Mouse (Mus musculus) layer of hippocampus, adult 2 months (tissue): Measurements from ENCODE around the gene Srl. TPM values are rescaled to one million over a fixed set of nuclear protein-coding genes. Genes with fewer than 3 reads are reported as not detected.

Experiments used
- DNase-seq, 2 experiments: peaks; one replicate each; pipeline ENCODE4 v3.0.0; 2022; ENCODE audit warnings: low spot score in 2 of 2
- H3K27ac ChIP-seq: fragments of 200-600 bp; 2 replicates; pipeline ENCODE4 v1.8.1; 2022
- H3K4me3 ChIP-seq: fragments of 200-600 bp; 2 replicates; pipeline ENCODE4 v1.8.1; 2022; ENCODE audit warnings: mild to moderate bottlenecking
- CTCF ChIP-seq: fragments of 200-600 bp; conservative IDR thresholded peaks from 2 replicates; pipeline ENCODE4 v1.8.1; 2022; ENCODE audit warnings: antibody characterized with exemption, mild to moderate bottlenecking, moderate library complexity
- total RNA-seq, 2 experiments: library from RNA; stranded (reverse); gene quantifications; 2 replicates each; pipeline ENCODE4 v1.2.3; 2021

Srl gene
- total RNA-seq, 2 experiments from 2014 or later = 13.2 to 14.9 TPM

GRCm38 (mm10) chr16:4472687-4473086, 68.9 kb downstream of the Srl start:
- DNase-seq = peak; percentile 79 to 93
- no peak for TF ChIP-seq CTCF
- peak overlapping the region; percentile 94 for H3K27ac ChIP-seq
- H3K4me3 ChIP-seq = no peak overlapping the region; the same call in 1 of the 2 replicates

DNA sequence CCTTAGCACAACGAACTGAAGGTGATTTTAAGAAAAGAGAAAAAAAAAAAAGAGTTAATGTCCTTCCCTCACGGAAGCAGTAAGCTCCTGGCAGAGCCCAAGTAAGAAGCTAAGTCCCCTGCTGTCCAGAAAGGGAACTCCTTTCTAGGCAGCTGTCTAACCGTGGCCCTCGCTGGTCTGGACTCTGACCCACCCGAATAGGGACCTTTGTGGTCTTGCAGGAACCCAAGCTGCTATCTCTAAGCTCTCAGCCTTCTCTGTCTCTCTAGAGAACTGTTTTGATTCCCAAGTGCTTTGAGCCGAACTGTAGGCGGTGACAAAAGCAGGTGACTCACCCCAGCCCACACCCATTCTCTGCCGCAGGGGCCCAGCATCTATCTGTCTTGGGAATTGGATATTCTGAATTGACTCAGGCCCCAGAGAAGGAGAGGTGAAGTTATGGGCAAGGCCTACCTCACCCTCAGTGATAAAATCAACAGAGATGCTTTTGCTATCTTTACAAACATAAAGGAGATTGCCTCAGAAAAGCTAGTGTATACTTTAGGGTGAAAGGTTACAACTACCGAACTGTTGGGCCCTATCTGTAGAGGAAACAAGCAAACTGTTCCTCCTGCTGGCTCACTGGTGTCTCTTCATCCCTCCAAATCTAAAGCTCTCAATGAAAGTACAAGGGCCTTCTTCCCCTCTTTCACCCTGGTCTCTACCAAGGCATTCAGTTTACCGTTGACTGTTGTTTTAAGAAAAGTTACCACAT, 71.8 kb downstream of the Srl start:
- Histone ChIP-seq H3K4me3 (no peak overlapping the region), H3K27ac (peak overlapping the region; percentile 67)
- peak; percentile 58 for TF ChIP-seq CTCF
- peak in 1 of 2 experiments; percentile 37 for DNase-seq

DNA sequence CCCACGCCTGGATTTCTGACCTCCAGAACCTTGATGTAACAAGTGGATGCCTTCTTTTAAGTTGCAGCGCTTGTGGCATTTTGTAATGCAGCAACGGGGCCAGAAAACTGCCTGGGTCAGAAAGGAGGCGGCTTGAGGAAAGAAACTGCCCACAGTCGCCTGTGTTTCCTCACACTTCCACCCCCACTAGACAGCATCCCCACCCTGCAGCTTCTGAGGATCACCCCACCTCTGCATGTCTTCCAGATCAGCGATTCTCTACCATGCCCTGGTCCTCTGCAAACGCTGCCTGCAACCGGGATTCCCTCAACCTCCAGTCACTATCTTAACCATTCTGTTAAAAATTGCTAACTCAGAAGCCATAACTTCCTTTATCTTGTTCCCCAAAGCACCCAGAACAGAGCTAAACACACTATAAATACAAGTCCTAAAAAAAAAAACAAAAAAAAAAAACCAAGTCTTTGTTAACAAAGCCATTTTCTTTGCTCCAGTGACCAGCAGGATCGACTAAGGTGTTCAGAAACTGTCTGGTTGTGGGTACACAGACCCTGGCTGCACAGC, 77.0 kb downstream of the Srl start:
- Histone ChIP-seq H3K4me3 (no peak overlapping the region), H3K27ac (no peak overlapping the region)
- TF ChIP-seq CTCF = no peak
- DNase-seq = no peak

DNA sequence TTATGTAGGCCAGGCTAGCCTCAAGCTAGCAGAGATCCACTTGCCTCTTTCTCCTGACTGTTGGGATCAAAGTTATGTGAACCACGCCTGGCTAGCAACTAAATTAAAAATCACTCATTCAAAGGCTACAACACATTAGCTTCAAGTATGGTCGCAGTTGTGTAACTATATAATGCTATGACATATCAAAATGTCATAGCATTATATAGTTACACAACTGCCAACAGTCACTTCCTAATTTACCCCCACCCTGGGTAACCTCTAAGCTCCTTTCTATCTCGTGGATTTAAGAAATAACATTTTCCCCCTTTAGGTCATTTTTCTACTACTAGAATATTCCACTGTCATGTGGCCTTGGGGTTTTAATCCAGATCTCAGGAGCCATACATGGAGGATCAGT, 83.7 kb downstream of the Srl start:
- TF ChIP-seq CTCF = no peak
- Histone ChIP-seq H3K27ac (peak overlapping the region; percentile 95), H3K4me3 (no peak overlapping the region)
- no peak for DNase-seq

DNA sequence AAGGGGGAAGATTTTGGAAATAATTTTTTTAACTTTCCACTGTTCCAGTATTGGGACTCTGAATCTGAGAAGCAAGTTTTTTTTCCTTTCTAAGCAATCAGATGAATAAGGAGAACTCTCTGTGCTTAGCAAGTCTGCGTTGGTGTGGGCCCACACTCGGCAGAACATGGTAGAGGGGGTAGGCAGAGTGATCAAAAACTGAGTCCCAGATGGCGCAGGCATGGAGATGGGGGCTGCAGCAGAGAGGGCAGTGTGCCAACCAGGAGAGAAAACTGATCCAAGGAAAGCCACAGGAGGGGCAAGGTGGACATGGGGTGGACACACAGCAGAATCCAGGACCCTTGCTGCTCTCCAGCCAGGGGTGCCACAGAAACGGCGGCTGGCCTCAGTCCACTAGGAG, 85.2 kb downstream of the Srl start:
- peak overlapping the region; percentile 95 for H3K27ac ChIP-seq
- peak; percentile 68 to 79 for DNase-seq
- TF ChIP-seq CTCF = no peak
- H3K4me3 ChIP-seq = no peak overlapping the region

GRCm38 (mm10) chr16:4455693-4456092, 85.9 kb downstream of the Srl start:
- Histone ChIP-seq H3K4me3 (no peak overlapping the region), H3K27ac (peak overlapping the region; percentile 95)
- no peak for DNase-seq
- no peak for TF ChIP-seq CTCF

- no peak for TF ChIP-seq CTCF
- no peak overlapping the region for H3K4me3 ChIP-seq
- peak overlapping the region; percentile 95 for H3K27ac ChIP-seq
- DNase-seq = peak in 1 of 2 experiments; percentile 50
These were observed 87.1 kb downstream of the Srl start for GRCm38 (mm10) chr16:4454563-4454962.

- H3K4me3 ChIP-seq = no peak overlapping the region
- peak overlapping the region; percentile 78; the same call in 1 of the 2 replicates for H3K27ac ChIP-seq
- no peak for DNase-seq
- no peak for TF ChIP-seq CTCF
These were observed 92.2 kb downstream of the Srl start for GRCm38 (mm10) chr16:4449418-4449817.

GRCm38 (mm10) chr16:4448235-4448634, 93.4 kb downstream of the Srl start:
- H3K27ac ChIP-seq = peak overlapping the region; percentile 78
- peak; percentile 51 to 86 for DNase-seq

DNA sequence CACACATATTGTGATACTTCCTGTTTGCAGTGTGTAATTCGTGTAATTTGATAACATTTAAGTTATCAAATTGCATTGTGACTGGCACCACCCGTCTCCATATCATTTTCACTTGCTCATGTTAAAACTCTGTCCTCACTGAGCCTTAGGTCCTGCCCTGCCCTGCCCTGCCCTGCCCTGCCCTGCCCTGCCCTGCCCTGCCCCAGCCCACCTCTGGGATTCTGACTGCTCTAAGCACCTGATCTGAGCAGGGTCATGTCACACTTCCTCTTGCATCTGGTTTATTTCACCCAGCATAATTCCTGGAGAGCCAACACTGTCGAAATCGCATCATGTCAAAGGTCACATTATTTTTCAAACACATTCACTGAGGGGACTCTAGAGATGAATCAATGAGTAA, 95.2 kb downstream of the Srl start:
- TF ChIP-seq CTCF = no peak
- DNase-seq = no peak
- Histone ChIP-seq H3K4me3 (no peak overlapping the region), H3K27ac (no peak overlapping the region)

More at GRCm38 (mm10) chr16:4448235-4448634, 93.4 kb downstream of the Srl start:
- no peak for TF ChIP-seq CTCF
- no peak overlapping the region for H3K4me3 ChIP-seq

DNA sequence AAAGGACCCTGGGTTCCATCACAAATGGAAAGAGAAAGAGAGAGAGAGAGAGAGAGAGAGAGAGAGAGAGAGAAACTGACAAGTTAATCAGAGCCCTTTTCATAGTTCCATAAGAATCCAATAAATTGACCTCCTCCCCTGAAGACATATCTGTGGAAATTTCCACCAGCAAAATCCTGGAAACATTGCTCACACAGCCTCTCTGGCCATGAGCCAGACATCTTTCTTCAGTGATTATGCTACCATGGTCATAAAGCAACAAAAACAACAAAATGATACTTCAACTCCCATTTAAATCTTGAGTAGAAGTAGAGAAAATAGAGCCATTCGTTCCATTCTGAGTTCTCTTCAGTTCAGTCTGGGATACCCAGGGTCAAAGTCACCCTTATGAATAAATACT, 97.2 kb downstream of the Srl start:
- no peak for TF ChIP-seq CTCF
- DNase-seq = no peak
- no peak overlapping the region for H3K27ac ChIP-seq
- no peak overlapping the region for H3K4me3 ChIP-seq

DNA sequence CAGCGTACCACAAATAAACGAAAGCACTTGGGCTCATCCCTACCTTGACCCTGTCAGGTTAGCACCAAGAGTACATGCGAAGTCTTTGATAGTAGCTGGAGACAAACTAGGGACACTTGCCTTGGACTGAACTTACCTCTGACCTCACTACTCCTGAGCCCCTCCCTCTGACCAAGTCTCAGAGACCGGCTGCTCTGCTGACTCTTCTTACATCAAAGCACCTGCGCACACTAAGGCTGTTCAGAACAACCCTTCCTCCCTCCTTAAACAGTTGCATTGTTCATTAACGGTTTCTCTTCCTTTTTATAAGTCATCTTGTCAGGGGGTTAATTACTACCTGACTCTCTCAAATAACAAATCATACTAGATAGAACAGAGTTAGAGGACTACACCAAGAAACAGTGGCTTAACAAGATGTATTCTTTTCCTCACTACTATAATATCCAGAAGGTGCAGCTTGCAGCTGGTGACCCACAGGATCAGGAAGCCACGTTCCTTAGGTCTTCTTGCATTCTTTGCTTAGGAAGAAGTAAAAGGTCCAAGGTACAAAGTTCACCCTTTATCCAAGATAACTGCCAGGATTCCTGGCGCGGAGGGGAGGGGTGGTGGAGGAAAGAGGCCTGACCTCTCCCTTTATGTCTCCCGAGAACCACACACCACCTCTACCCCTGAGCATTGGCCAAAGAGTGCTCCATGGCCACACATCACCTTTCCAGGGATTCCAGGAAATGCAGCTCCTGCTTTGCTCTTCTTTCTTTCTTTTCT, 102.1 kb downstream of the Srl start:
- DNase-seq = no peak
- no peak overlapping the region for H3K4me3 ChIP-seq

GRCm38 (mm10) chr16:4436738-4437137, 104.9 kb downstream of the Srl start:
- no peak for DNase-seq
- no peak overlapping the region for H3K4me3 ChIP-seq
- TF ChIP-seq CTCF = no peak
- peak overlapping the region; percentile 46; the same call in 1 of the 2 replicates for H3K27ac ChIP-seq

More for the DNA sequence above, 102.1 kb downstream of the Srl start:
- no peak overlapping the region for H3K27ac ChIP-seq
- no peak for TF ChIP-seq CTCF
